Mouse (Mus musculus): ENCODE results near the gene Eif4e. TPM values are rescaled to one million over a fixed set of nuclear protein-coding genes. Genes with fewer than 3 reads are reported as not detected.

Eif4e gene
- polyA plus RNA-seq, 1 experiment, result 188 TPM

DNA sequence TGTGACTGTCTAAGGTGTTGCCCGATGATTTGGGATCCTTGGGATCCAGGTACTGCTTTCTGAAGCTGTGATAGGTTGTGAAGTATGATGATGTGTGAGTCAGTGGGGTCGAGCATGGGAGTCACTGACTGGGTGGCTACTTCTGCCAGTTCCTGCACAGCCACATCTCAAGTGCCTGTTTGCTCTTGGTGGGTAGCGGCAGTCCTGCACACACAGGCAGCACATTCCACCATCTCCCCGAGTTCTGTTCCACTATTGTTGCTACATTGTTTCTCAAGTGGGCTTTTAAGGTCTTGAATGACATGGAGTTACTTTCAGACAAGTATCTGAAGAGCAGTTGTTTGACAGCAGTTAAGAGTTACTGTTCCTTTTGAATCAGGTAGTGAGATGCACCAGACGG lies 34.3 kb downstream of the Eif4e start:
- DNase-seq (ENCODE audit: extremely low spot score in 1 of 2, low spot score in 1 of 2), result no peak

- no peak for DNase-seq (ENCODE audit: extremely low spot score in 1 of 2, low spot score in 1 of 2)
Observed at GRCm38 (mm10) chr3:138560886-138561285, 34.9 kb downstream of the Eif4e start.

- DNase-seq (ENCODE audit: extremely low spot score in 1 of 2, low spot score in 1 of 2), result no peak
Observed at GRCm38 (mm10) chr3:138578867-138579266, 52.9 kb downstream of the Eif4e start.

DNA sequence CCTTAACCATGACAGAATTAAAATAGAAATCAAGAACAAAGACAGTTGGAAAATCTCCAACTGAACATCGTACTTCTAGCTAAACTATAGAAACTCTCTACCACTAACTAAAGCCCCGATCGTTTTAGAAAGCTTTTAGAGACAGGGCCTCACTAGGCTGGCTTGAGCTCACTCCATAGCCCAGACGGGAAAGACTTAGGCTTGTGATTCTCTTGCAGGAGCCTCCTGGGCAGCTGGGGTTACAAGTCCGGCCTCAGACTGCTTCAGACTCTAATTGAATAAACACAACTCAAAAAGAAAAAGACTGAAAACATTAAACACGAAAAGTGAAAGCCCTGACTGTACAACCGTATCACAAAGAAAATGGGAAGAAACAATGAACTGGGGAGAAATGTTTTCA lies 60.2 kb downstream of the Eif4e start:
- no peak for DNase-seq (ENCODE audit: extremely low spot score in 1 of 2, low spot score in 1 of 2)

GRCm38 (mm10) chr3:138587137-138587536 lies 61.2 kb downstream of the Eif4e start:
- no peak for DNase-seq (ENCODE audit: extremely low spot score in 1 of 2, low spot score in 1 of 2)

DNA sequence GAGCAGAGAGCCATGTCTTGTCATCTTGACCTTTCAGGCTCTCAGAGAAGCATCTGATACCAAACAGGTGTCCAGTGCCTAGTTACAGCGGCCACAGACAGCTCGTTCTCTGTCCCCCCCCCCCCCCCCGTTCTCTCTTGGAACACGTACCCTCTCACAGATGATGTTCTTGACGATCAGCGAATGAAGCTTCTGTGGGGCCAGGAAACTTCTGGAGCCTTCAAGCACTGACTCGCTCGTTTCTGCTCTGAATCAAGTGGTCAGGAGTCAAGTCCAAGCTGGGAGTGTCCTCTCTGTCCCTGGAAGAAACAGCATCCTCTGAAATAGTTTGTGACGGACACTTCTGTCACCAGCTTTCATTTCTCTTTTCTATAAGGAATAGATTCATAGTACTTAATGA lies 62.0 kb downstream of the Eif4e start:
- DNase-seq (ENCODE audit: extremely low spot score in 1 of 2, low spot score in 1 of 2), result no peak

GRCm38 (mm10) chr3:138591002-138591401 lies 65.0 kb downstream of the Eif4e start:
- DNase-seq (ENCODE audit: extremely low spot score in 1 of 2, low spot score in 1 of 2), result no peak

DNA sequence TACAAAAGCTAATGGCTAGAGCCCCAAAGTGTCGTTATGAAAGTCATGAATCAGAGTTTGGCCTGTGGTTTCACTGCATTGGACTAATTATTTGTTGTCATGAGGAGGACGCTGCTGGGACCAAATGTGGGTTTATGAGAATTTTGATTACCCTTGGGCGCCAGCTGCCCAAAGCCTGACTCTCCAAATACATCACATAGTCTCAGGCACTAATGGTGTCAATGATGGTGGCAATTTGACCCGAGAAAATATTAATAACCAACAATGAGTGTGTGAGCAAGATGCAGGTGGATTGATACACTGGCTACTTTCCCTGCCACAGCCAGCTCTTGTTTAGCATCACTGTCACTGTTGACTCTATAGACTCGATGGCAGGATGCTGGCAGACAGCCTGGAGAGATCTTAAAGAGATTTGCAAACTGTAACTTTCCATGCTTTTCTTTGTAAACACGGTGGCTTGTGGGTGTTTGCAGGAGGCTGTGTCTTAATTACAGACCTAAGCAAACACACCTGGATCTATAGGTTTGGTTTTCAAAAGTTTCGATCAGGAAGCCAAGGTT lies 65.9 kb downstream of the Eif4e start:
- DNase-seq (ENCODE audit: extremely low spot score in 1 of 2, low spot score in 1 of 2), result no peak

GRCm38 (mm10) chr3:138593131-138593530 lies 67.2 kb downstream of the Eif4e start:
- peak in 1 of 2 experiments; percentile 19 for DNase-seq (ENCODE audit: extremely low spot score in 1 of 2, low spot score in 1 of 2)

DNA sequence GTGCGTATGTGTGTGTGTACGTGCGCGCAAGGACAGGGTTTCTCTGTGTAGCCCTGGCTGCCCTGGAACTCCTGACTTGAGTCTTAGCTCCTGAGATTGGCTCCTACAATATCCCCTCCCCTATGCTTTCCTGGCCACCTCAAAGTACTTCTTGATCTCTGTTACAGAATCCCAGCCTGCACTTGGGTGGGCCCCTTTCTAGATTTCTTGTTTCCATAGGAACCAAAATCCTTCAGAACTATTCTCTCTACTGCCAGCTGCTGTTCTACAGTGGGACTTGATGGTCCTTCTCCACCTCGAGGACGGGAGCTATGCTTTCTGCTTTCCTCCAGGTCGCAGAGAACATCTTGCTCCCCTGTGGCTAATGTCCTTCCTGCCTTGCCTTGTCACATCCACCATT lies 67.9 kb downstream of the Eif4e start:
- DNase-seq (ENCODE audit: extremely low spot score in 1 of 2, low spot score in 1 of 2), result no peak

GRCm38 (mm10) chr3:138601076-138601475 lies 75.1 kb downstream of the Eif4e start:
- no peak for DNase-seq (ENCODE audit: extremely low spot score in 1 of 2, low spot score in 1 of 2)

DNA sequence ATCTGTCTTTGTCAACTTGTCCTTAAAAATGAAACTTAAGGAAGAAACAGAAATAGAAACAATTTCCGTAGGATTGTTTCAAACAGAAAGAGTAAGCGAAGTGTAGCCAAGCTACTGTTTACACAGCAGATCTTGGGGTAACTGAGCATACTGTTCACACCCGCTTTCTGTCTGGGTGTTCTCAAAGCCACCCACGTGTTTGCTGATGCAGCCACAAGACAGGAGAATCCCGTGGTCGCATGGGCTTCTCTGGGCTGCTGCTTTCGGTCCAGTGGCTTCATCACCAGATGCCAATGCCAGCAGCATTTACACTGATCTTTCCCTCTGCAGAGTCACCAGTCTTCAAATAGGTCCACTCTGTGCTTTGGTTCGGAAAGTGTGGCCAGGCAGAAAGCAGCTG lies 79.2 kb downstream of the Eif4e start:
- DNase-seq (ENCODE audit: extremely low spot score in 1 of 2, low spot score in 1 of 2), result no peak

GRCm38 (mm10) chr3:138608665-138609064 lies 82.7 kb downstream of the Eif4e start:
- no peak for DNase-seq (ENCODE audit: extremely low spot score in 1 of 2, low spot score in 1 of 2)

Other genes with a start within 250 kb of the Eif4e start
- gene Adh6a, start 212.9 kb upstream of the Eif4e start, polyA plus RNA-seq (2012; rRNA removed), result not detected in 2 replicates
- not detected in 2 replicates for gene Adh6b, start 184.4 kb upstream of the Eif4e start, polyA plus RNA-seq (2012; rRNA removed)
- gene Adh4, start 110.7 kb upstream of the Eif4e start, polyA plus RNA-seq (2012; rRNA removed), result not detected in 2 replicates
- gene Adh5, start 83.1 kb upstream of the Eif4e start, polyA plus RNA-seq (2012; rRNA removed), result 66.6 and 69.9 TPM in 2 replicates
- 37.9 and 40.1 TPM in 2 replicates for gene Metap1, start 36.7 kb upstream of the Eif4e start, polyA plus RNA-seq (2012; rRNA removed)
- 196 and 211 TPM in 2 replicates for gene Tspan5, start 216.0 kb downstream of the Eif4e start, polyA plus RNA-seq (2012; rRNA removed)